Mouse (Mus musculus): ENCODE measurements around the gene Rnf31. TPM values are rescaled to one million over a fixed set of nuclear protein-coding genes. Genes with fewer than 3 reads are reported as not detected.

Rnf31 gene
- polyA plus RNA-seq, 1 experiment from 2014 or later, result 20.6 TPM

GRCm38 (mm10) chr14:55590748-55591330 lies 669 bp upstream of the Rnf31 start, which contains the start of gene Psme2:
Gene Psme2 (minus strand): TSS chr14:55591113.
- H3K4me1 ChIP-seq, result peaks cover 23% of the 10 kb centered on the region
- H3K36me3 ChIP-seq, result peaks cover 26% of the 10 kb centered on the region
- peak within 1 kb of the TSS; percentile 77 for H3K9ac ChIP-seq
- peak; percentile 96 for ATAC-seq (ENCODE audit: insufficient number of reproducible peaks, insufficient read depth, low FRiP score, low TSS enrichment)
- peak within 1 kb of the TSS; percentile 88 for H3K4me2 ChIP-seq (replicated peaks)
- H3K27ac ChIP-seq, result peak within 1 kb of the TSS; percentile 97
- H3K9me3 ChIP-seq, result no peaks in the 10 kb centered on the region
- H3K4me3 ChIP-seq, result peak within 1 kb of the TSS; percentile 71
- H3K27me3 ChIP-seq, result no peaks in the 10 kb centered on the region
- 1% methylated on average over 22 of the region's 22 CpGs for WGBS

GRCm38 (mm10) chr14:55592226-55592625 lies 718 bp downstream of the Rnf31 start:
- Histone ChIP-seq H3K4me3 (peak overlapping the region; percentile 71), H3K4me2 (replicated peaks) (peak overlapping the region; percentile 88), H3K27ac (peak overlapping the region; percentile 97; the same call in 1 of the 2 replicates), H3K4me1 (peaks cover 23% of the 10 kb centered on the region), H3K9me3 (no peaks in the 10 kb centered on the region), H3K9ac (peak overlapping the region; percentile 77), H3K27me3 (no peaks in the 10 kb centered on the region), H3K36me3 (peaks cover 35% of the 10 kb centered on the region)
- 3% methylated on average over 16 of the region's 16 CpGs for WGBS
- no peak for ATAC-seq (ENCODE audit: insufficient number of reproducible peaks, insufficient read depth, low FRiP score, low TSS enrichment)

DNA sequence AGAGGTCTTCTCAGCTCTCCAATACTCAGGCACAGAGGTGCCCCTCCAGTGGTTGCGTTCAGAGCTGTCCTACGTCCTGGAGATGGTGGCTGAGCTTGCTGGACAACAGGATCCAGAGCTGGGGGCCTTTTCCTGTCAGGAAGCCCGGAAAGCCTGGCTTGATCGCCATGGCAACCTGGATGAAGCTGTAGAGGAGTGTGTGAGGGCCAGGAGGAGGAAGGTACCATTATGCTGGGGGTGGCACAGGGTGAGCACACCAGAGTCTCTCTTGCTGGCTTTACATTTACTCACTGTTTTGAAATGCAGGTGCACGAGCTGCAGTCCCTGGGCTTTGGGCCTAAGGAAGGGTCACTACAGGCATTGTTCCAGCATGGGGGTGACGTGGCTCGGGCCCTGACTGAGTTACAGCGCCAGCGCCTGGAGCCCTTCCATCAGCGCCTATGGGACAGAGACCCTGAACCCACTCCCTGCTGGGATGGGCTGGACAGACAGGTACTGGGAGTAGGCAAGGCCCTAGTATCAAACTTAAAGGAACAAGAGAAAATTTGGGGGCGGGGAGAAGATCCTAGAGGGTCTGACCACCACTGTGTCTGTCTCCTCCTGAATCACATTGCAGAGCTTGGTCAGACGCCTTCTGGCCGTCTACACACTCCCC lies 4.7 kb downstream of the Rnf31 start:
- Histone ChIP-seq H3K27ac (no peak overlapping the region), H3K27me3 (no peaks in the 10 kb centered on the region), H3K36me3 (peaks cover 66% of the 10 kb centered on the region), H3K9me3 (no peaks in the 10 kb centered on the region), H3K4me3 (no peak overlapping the region), H3K9ac (0 out of 2 replicates have a peak overlapping the region, but pooled peaks have one; percentile 24), H3K4me2 (replicated peaks) (no peak overlapping the region), H3K4me1 (peaks cover 14% of the 10 kb centered on the region)
- no peak for ATAC-seq (ENCODE audit: insufficient number of reproducible peaks, insufficient read depth, low FRiP score, low TSS enrichment)
- 82% methylated on average over 13 of the region's 13 CpGs for WGBS

DNA sequence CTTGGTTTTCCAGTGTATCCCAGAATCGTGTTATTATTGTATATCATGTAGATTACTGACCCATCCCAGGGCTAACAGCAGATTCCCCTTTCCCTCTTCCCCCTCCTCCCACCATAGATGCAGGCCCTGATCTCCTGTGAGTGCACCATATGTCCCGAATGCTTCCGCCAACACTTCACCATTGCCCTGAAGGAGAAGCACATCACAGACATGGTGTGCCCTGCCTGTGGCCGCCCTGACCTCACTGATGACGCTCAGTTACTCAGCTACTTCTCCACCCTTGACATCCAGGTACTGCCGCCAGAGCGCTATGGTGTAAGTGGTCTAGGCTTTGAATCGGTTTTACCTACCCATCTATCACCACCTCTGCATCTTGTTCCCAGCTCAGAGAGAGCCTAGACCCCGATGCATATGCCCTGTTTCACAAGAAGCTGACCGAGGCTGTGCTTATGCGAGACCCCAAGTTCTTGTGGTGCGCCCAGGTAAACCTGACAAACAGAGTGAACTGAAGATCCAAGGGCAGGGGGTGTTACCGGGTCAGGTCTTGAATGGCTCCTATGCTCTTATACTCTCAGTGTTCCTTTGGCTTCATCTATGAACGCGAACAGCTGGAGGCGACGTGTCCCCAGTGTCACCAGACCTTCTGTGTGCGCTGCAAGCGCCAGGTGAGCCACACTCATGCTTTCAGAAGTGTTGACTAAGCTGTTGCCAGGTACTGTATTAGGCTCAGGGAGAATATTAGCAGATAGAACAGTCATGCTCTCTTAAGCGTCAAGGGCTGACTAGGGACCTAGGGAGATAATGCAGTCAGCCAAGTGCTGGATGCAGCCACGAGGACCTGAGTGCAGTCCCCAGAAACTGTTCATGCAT lies 7.2 kb downstream of the Rnf31 start:
- Histone ChIP-seq H3K9me3 (no peaks in the 10 kb centered on the region), H3K9ac (no peak overlapping the region), H3K36me3 (peaks cover 87% of the 10 kb centered on the region), H3K4me3 (no peak overlapping the region), H3K4me2 (replicated peaks) (no peak overlapping the region), H3K27ac (no peak overlapping the region), H3K4me1 (peaks cover 5% of the 10 kb centered on the region; the same call in 1 of the 2 replicates), H3K27me3 (no peaks in the 10 kb centered on the region)
- WGBS, result 94% methylated on average over 21 of the region's 21 CpGs
- no peak for ATAC-seq (ENCODE audit: insufficient number of reproducible peaks, insufficient read depth, low FRiP score, low TSS enrichment)

DNA sequence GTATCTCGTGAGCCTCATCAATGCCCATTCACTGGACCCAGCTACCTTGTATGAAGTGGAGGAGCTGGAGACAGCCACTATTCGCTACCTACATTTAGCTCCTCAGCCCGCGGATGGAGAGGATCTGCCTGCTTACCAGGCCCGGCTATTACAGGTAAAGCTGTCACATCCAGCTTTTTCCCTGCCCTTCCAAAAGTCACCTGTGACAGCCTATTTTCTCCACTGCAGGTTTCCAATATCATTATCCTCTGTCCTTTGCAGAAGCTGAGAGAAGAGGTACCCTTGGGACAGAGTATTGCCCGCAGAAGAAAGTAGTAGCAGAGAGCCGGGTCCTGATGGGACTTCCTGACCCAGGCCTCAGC lies 11.7 kb downstream of the Rnf31 start, which contains the start of gene Irf9:
TSS of gene Irf9 (plus strand) at position 301 of the 362 bp plus-strand sequence.
- H3K36me3 ChIP-seq, result peaks cover 75% of the 10 kb centered on the region
- peak within 1 kb of the TSS; percentile 17; the same call in 1 of the 2 replicates for H3K9ac ChIP-seq

DNA sequence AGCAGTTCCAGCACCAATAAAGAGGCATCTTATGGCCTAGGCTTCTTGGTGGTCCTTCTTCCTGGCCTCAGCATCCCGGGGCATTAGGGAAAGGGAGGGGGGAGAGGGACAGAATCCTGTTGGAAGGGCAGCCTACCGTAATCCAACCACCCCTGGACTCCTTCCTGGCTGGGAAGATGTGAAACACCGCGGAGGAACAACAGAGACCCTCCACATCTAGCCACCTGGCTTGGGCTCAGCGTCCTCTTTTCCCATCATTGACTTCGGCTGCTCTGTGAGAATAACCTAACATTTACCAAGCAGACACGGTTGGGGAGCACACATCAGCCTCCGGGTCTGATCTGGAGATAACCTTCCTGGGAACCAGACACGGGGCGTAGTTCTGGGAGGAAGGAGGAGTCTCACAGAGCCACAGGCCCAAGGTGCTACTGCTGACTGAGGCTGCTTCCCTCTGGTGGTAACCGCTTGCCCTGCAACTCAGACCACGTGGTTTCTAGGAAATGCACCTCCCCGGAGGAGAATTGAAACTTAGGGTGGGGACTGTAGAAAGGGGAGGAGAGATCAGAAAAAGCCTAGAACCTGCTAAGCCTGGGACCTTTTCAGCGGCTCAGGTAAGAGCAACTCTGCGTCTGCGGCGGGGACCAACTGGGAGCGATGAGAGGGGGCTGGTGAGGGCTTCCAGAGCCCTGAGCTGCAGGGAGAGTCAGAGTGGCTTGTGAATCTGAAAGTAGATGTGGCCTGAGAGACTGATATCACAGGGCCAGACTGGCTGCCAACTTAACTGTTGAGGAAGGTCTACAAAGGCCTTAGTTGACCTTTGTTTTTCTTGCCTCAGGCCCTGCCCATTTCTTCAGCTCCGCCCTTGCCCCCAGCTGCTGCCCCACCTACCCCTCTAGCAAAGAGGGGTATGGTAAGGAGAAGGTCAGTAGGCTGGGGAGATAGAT lies 12.4 kb downstream of the Rnf31 start:
- peaks cover 11% of the 10 kb centered on the region; the same call in 1 of the 2 replicates for H3K4me1 ChIP-seq
- H3K27ac ChIP-seq, result peak overlapping the region; percentile 70
- peaks cover 75% of the 10 kb centered on the region for H3K36me3 ChIP-seq
- WGBS, result 13% methylated on average over 19 of the region's 19 CpGs
- ATAC-seq (ENCODE audit: insufficient number of reproducible peaks, insufficient read depth, low FRiP score, low TSS enrichment), result peak; percentile 80
- H3K4me2 ChIP-seq (replicated peaks), result peak overlapping the region; percentile 50
- no peaks in the 10 kb centered on the region for H3K27me3 ChIP-seq
- H3K4me3 ChIP-seq, result peak overlapping the region; percentile 30
- H3K9me3 ChIP-seq, result no peaks in the 10 kb centered on the region
- H3K9ac ChIP-seq, result peak overlapping the region; percentile 17; the same call in 1 of the 2 replicates

More for the DNA sequence above, 11.7 kb downstream of the Rnf31 start, which contains the start of gene Irf9:
- no peak for ATAC-seq (ENCODE audit: insufficient number of reproducible peaks, insufficient read depth, low FRiP score, low TSS enrichment)
- peak within 1 kb of the TSS; percentile 30 for H3K4me3 ChIP-seq
- peaks cover 11% of the 10 kb centered on the region; the same call in 1 of the 2 replicates for H3K4me1 ChIP-seq
- H3K4me2 ChIP-seq (replicated peaks), result peak within 1 kb of the TSS; percentile 50
- H3K27me3 ChIP-seq, result no peaks in the 10 kb centered on the region
- H3K27ac ChIP-seq, result peak within 1 kb of the TSS; percentile 70
- H3K9me3 ChIP-seq, result no peaks in the 10 kb centered on the region
- 82% methylated on average over 7 of the region's 7 CpGs for WGBS

DNA sequence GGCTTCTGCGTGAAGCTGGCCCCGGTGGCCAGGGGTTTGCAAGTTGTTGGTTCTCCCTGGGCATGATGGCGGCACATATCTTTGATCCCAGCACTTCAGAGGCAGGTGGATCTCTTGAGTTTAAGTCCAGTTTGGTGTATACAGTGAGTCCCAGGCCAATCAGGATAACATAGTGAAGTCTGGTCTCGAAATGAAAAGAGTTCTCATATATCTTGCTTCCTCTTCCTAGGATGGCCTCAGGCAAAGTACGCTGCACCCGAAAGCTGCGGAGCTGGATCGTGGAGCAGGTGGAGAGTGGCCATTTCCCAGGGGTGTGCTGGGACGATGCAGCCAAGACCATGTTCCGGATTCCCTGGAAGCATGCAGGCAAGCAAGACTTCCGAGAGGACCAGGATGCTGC lies 13.3 kb downstream of the Rnf31 start:
- WGBS, result 86% methylated on average over 11 of the region's 11 CpGs
- Histone ChIP-seq H3K9ac (no peak overlapping the region), H3K4me2 (replicated peaks) (no peak overlapping the region; the same call in 1 of the 2 replicates), H3K36me3 (peaks cover 74% of the 10 kb centered on the region), H3K4me3 (no peak overlapping the region), H3K27ac (no peak overlapping the region), H3K9me3 (no peaks in the 10 kb centered on the region), H3K4me1 (peaks cover 11% of the 10 kb centered on the region; the same call in 1 of the 2 replicates), H3K27me3 (no peaks in the 10 kb centered on the region)
- no peak for ATAC-seq (ENCODE audit: insufficient number of reproducible peaks, insufficient read depth, low FRiP score, low TSS enrichment)

DNA sequence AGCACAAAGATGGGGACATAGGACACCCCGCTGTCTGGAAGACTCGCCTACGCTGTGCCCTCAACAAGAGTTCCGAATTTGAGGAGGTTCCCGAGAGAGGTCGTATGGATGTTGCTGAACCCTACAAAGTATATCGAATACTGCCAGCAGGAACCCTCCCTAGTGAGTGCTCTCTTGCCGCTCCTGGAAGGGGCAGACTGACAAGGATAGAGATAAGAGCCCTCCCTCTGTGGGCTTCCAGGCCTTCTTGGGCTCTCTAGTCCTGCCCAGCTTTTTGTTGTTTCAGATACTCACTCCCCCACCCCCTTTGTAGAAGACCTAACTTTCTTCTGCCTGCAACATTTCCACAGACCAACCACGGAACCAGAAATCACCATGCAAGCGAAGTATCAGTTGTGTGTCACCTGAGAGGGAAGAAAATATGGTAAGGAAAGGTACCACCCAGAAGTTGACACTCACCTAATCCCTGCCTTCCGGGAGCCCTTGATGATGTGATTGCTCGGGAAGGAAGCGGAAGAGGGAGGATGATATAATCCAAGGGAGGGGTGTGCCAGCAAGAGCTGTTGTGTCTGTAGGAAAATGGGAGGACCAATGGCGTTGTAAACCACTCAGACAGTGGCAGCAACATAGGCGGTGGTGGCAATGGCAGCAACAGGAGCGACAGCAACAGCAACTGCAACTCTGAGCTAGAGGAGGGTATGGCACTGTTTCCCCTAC lies 14.4 kb downstream of the Rnf31 start:
- Histone ChIP-seq H3K4me2 (replicated peaks) (no peak overlapping the region), H3K36me3 (peaks cover 63% of the 10 kb centered on the region), H3K27ac (no peak overlapping the region), H3K9me3 (no peaks in the 10 kb centered on the region), H3K27me3 (no peaks in the 10 kb centered on the region), H3K4me3 (no peak overlapping the region), H3K9ac (no peak overlapping the region), H3K4me1 (peaks cover 11% of the 10 kb centered on the region; the same call in 1 of the 2 replicates)
- WGBS, result 90% methylated on average over 16 of the region's 16 CpGs
- ATAC-seq (ENCODE audit: insufficient number of reproducible peaks, insufficient read depth, low FRiP score, low TSS enrichment), result no peak

DNA sequence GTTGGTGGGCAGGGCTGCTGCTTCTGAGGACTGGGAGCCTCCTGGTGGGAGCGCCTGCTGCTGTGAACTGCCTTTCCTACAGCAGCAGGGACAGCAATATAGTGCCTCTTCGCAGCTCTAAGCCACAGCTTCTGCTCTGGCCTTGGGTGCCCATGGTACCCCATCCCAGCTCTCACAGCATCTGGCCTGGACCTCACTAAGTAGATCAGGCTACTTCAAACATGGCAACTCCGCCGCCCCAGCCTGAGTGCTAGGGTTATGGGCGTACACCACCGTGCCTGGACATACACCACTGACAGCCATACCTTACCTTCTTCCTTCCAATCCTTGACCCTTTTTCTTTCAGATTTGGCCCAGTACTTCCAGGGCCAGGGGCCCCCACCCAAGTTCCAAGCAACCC lies 16.8 kb downstream of the Rnf31 start:
- Histone ChIP-seq H3K36me3 (peaks cover 39% of the 10 kb centered on the region), H3K9ac (no peak overlapping the region)
- no peak for ATAC-seq (ENCODE audit: insufficient number of reproducible peaks, insufficient read depth, low FRiP score, low TSS enrichment)

GRCm38 (mm10) chr14:55613346-55613745 lies 21.8 kb downstream of the Rnf31 start:
- Histone ChIP-seq H3K9me3 (no peaks in the 10 kb centered on the region), H3K4me1 (no peaks in the 10 kb centered on the region), H3K36me3 (peaks cover 13% of the 10 kb centered on the region), H3K4me3 (no peak overlapping the region), H3K4me2 (replicated peaks) (no peak overlapping the region), H3K9ac (no peak overlapping the region), H3K27ac (no peak overlapping the region), H3K27me3 (no peaks in the 10 kb centered on the region)
- no peak for ATAC-seq (ENCODE audit: insufficient number of reproducible peaks, insufficient read depth, low FRiP score, low TSS enrichment)
- WGBS, result 71% methylated on average over 6 of the region's 6 CpGs

More for the DNA sequence above, 16.8 kb downstream of the Rnf31 start:
- no peak overlapping the region for H3K4me2 ChIP-seq (replicated peaks)
- peaks cover 10% of the 10 kb centered on the region; the same call in 1 of the 2 replicates for H3K4me1 ChIP-seq
- no peak overlapping the region for H3K27ac ChIP-seq
- H3K9me3 ChIP-seq, result no peaks in the 10 kb centered on the region
- H3K27me3 ChIP-seq, result no peaks in the 10 kb centered on the region
- WGBS, result 97% methylated on average over 6 of the region's 6 CpGs
- no peak overlapping the region for H3K4me3 ChIP-seq

Data from embryonic facial prominence, embryonic 12.5 days (tissue).